Mouse (Mus musculus) brain, embryonic 18.5 days (tissue): ENCODE measurements at regions not wholly inside any gene's neighbourhood (a gene's known extent, or its start where the extent isn't known, plus 50 kb on each side); places are given as distances from the start of the nearest gene placed in this dataset.
"Not testable (repeated sequence)": the region's sequence is repeated elsewhere in the genome, so short reads cannot be mapped to it uniquely, and the experiment has no call there.

Source experiments
- DNase-seq: peaks from one replicate; pipeline ENCODE4 v3.0.0-alpha.2; 2012; ENCODE audit warnings: low read depth, low spot score

- DNase-seq = not testable (repeated sequence)
Measured at GRCm38 (mm10) chr8:19976461-19976860, 73.3 kb downstream of the Gm31371 start.

GRCm38 (mm10) chr8:19979536-19980345 is 76.5 kb downstream of the Gm31371 start:
- DNase-seq = no peak

GRCm38 (mm10) chr8:19980346-19980726 is 77.1 kb downstream of the Gm31371 start:
- not testable (repeated sequence) for DNase-seq

- DNase-seq = not testable (repeated sequence)
Measured at GRCm38 (mm10) chr8:20008106-20008505, 104.9 kb downstream of the Gm31371 start.

- not testable (repeated sequence) for DNase-seq
Measured at GRCm38 (mm10) chr8:20010947-20011346, 107.8 kb downstream of the Gm31371 start.

- DNase-seq = not testable (repeated sequence)
Measured at GRCm38 (mm10) chr8:20013278-20013677, 110.1 kb downstream of the Gm31371 start.

- not testable (repeated sequence) for DNase-seq
Measured at GRCm38 (mm10) chr8:20014451-20015130, 111.4 kb downstream of the Gm31371 start.

- not testable (repeated sequence) for DNase-seq
Measured at GRCm38 (mm10) chr8:20015411-20016081, 112.4 kb downstream of the Gm31371 start.

GRCm38 (mm10) chr8:20016082-20016840 is 113.1 kb downstream of the Gm31371 start:
- not testable (repeated sequence) for DNase-seq

GRCm38 (mm10) chr8:20025521-20025920 is 122.3 kb downstream of the Gm31371 start:
- DNase-seq = not testable (repeated sequence)

GRCm38 (mm10) chr8:20027956-20028355 is 124.8 kb downstream of the Gm31371 start:
- not testable (repeated sequence) for DNase-seq

GRCm38 (mm10) chr8:20030131-20030530 is 126.9 kb downstream of the Gm31371 start:
- DNase-seq = not testable (repeated sequence)

GRCm38 (mm10) chr8:20057626-20058025 is 154.4 kb downstream of the Gm31371 start:
- DNase-seq = not testable (repeated sequence)

GRCm38 (mm10) chr8:20098121-20098520 is 194.9 kb downstream of the Gm31371 start:
- not testable (repeated sequence) for DNase-seq

GRCm38 (mm10) chr8:20100241-20100640 is 197.0 kb downstream of the Gm31371 start:
- DNase-seq = not testable (repeated sequence)

GRCm38 (mm10) chr8:20102374-20102773 is 199.2 kb downstream of the Gm31371 start:
- DNase-seq = not testable (repeated sequence)

- not testable (repeated sequence) for DNase-seq
Measured at GRCm38 (mm10) chr8:20107154-20107553, 204.0 kb downstream of the Gm31371 start.

- not testable (repeated sequence) for DNase-seq
Measured at GRCm38 (mm10) chr8:20116785-20117184, 213.6 kb downstream of the Gm31371 start.

- not testable (repeated sequence) for DNase-seq
Measured at GRCm38 (mm10) chr8:20119581-20119980, 216.4 kb downstream of the Gm31371 start.

- DNase-seq = not testable (repeated sequence)
Measured at GRCm38 (mm10) chr8:20120186-20120585, 217.0 kb downstream of the Gm31371 start.

- not testable (repeated sequence) for DNase-seq
Measured at GRCm38 (mm10) chr8:20121391-20121909, 218.3 kb downstream of the Gm31371 start.
